Mouse (Mus musculus): ENCODE results near the gene Gm853.
A peak's percentile ranks its signal among the peaks of the same experiment; 100 is the strongest.

Gene Gm853

DNA sequence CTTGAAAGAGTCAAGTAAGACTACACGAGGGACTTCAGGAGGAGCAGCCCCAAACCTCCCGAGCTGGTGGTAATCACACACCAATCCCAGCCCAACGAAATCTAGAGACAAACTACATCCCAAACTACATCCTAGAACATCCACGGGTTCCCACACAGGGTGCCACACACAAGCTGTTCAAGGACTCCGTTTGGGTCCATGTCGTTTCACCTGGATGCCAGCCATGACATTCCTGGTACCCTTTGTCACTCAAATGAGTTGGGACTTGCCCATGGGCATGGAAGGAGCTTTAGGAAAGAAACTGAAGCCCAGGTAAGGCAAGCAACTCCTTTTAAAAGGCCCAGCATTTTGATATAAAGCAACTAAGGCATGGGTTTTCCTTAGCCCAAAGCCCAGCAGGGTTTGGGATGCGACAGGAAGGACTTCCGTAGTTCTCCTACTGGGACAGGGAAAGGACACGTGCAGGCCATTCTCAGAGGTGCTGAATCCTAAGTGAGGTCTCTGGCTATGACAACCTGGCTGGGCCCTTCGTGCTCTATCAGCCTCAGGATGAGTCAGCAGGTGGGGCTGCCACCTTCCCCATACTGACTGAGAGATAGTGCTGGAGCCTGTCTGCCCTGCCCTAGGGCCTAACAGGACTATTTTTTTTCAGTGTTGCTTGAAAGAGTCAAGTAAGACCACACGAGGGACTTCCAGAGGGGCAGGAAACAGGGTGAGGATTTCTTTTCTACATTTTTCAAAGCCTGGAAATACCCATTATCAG lies 49.0 kb downstream of the Gm853 start:
- peak; percentile 40 to 41 for DNase-seq

DNA sequence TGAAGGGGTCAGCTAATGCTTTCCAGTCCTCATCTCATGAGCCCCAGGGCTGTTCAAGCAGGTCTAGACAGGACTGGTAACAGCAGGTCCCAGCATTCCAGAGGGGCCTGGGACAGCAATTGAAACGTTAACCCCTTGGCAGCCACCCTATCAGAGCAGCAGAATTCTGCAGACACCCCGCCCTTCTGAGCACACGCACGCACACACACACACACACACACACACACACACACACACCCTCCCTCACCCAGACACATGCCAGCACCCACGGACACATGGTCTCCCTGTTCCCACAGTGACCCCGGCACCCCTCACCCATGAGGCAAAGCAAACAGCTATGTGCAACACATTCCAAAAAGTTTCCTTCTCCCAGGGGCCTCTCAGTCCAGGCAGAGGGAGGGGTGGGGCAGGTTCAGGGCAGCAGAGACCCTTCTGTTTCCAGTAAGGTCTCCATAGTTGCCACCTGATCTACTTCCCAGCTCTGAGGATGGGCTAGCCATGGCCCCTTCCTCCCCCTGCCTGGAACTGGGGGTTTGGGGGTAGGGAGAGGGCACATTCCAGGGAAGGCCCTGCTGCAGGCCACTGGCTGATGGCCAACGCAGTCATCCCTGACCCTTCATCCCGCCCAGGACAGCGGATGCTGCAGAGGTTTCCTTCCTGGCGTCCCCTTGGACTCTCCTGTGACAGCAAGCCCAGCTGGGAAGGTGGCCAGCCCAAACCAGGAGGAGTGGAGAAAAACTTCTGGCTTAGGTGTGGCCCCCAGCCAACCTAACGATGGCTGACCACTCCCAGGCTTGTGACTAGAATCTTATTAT lies 50.0 kb downstream of the Gm853 start:
- peak; percentile 94 for DNase-seq

DNA sequence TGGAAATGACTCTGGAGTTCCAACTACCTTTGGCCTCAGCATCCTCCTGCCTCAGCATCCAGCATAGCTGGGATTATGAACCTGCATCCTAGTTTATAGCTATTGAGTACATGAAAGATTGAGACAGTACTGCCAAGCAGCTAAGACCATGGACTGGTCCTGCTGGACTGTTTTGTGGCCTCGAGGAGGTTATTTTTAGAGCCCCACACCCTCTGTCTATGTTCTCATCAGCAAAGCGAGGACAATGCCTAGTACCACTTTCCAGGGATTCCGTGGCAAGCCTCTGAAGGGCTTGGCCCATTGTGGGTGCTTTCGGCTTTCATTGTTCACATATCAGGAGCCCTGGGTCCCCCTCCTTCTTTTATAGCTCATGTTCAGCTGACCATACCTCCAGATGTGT lies 51.8 kb downstream of the Gm853 start:
- no peak for DNase-seq

DNA sequence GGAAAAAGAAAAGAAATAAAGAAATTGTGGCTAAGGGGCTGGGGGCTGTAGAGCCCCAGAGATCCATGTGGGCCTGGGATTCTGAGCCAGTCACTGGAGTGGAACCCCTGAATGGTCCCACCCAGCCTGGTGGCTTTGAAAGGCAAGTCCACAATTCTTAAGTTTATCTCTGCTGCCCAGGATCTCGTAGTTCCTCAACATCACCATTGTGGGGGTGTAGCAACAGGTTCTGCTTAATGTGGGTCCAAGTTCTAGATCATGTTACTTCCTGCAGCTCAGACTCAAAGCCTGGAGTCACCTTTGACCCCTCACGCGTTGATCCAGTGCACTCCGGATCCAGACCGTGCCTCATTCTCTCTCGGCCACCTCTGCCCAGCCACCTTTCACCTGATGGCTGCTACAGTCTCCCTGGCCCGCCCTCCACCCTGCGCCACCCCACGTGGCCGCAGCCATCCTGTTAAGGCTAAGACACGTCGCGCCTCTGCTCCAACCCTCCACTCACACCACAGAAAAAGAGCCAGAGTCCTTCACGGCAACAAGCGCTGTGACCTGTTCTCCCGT lies 52.7 kb downstream of the Gm853 start:
- DNase-seq: peak; percentile 69 to 76

DNA sequence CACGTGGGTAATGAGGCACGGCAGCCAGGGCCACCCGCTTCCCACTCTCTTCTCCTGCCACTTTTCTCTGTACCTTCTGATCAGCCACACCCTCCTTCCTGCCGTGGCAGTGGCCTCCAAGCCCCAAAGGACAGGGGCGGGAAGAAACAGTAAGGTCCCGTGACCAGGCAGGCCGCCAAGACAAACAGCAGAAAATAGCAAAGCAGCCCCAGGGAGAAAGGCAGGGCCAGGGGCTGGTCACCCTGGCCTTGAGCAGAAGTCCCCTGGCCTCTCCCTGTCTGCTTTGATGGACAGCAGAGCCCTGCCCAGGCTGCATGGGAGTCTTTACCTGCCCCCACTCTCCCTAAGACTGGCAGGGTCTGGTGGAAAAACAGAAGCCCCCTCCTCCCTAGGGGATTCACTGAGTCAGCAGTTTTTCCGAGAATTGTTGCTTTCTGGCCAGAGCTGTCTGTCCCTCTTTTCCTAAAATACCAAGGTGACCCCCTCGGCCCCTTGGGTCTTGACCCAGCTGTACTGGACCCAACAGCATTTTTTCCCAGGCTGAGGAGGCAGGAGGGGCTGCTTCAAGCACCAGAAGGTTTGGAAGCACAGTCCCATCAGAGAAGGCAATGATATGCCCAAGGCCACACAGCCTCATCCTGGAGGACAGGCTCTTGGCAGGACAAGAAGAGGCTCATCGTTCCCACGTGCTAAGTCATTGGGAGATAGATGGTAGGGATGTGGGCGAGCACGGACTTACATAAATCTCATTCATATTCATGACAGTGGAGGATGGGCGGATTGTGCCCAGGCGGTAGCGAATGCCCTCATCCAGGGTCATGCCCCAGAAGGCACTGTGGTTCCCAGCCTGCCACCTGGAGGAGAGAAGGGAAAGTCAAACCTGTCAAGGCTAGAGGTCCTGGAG lies 53.7 kb downstream of the Gm853 start:
- DNase-seq: peak; percentile 94 to 95

DNA sequence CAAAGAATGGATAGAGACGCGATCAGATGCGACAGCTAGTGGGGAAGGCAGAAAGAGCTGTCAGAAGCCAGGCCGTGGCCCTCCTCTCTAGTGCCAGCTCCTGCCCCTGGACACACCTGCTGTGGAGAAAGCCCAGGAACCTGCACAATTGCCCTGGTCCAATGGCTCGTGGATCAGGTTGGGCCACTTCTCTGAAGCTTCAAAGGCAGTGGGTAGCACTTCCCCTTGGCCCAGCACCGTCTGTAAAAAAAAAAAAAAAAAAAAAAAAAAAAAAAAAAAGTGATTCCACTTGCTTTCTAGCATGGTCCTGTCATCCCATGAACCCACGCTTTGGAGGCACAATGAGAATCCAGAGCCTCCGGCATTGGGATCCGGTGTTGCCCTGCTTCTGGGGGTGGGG lies 54.4 kb downstream of the Gm853 start:
- DNase-seq: peak in 1 of 2 experiments; percentile 22

DNA sequence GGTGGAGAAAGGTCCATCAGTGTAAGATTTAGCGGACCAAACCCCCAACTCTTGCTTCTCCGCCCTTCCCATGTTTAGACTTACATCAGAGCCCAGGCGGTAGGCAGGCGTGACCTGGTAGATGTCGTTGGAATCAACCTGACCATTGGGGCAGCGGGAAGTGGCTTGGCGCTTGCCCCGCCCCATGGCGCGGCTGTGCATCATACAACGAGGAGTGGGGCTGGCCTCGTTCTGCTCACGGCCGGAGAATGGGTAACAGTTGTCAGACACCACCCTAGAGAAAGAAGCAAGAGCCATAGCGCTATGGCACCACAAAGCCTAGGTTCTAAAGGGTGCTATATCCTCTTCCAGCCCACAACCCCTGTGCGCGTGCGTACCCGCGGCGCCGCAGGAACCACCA lies 54.9 kb downstream of the Gm853 start:
- DNase-seq: peak in 1 of 2 experiments; percentile 20

DNA sequence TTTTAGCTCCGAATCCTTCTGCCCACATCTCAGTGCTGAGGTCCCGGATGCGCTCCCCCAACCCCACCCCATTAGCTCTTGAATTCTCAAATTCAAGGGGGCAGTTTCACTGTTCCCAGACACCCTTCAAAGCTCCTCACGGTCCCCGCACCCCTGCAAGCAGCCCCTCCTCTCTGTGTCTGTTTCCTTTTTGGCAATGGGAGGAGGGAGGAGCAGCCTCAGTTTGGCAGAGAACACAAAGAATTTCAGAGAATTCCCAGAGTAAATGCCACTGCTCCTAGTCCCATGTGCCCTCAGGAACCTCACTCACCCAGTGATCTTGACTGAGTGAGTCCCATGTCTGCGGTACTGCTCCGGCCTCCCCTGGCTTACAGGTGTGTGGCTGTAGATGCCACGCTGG lies 55.6 kb downstream of the Gm853 start:
- peak; percentile 19 to 22 for DNase-seq

DNA sequence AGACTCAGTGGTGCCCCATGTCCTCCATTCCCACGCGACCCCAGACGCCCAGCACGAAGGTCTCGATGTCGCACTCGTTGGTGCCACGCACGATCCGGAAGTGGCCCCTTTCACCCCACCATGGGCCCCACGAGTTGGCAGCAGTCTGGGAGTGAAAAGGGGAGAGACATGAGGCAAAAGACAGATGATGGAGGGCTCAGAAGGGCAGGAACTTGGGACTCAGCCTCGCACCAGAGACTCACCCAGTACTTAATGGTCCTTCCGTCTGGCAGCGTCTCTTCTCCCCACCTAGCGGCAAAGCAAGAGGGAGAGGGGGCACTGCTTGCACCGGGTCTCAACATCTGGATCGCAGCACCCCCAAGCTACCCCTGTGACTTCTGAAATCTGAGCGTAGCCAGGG lies 56.1 kb downstream of the Gm853 start:
- DNase-seq: no peak

DNA sequence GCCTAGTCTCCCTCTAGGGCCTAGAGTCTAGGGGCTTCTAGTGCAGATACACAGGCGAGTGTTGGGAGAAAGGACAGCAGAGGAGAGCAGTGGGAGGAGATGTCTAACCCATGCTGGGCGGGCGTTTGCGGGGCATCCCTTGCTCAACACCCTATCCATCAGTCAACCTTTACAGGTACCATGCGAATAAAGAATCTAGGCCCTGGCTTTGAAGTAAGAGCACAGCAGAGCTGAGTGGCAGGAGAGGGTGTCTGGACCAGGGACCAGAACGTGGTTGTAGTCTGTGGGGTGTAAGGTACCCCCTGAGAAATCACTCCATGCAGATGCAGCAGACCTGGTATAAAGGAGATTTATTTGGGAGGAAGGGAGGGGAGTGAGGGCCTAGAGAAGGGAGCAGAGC lies 58.1 kb downstream of the Gm853 start:
- DNase-seq: no peak

DNA sequence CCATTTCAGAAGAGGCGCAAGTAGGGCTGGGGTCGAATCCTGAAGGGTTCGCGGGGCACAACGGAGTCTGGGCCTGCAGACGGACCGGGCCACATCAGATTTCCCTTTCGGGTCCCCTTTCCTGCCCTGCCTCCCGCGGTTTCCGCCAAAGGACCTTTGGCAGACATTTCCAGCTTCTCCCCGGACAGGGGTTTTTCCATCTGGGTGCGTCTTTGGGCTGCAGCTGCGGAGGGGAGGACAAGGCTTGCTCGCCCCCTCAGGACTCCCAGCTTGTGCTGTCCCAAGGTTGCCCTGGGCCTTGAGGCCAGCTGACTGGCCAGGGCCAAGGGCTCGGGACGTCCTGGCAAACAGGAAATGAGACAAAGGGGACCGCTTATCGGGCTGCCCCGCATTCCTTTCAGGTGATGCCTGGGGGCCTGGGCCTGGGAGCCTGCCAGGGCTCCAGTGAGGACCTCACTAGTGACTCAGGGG lies 58.8 kb downstream of the Gm853 start:
- DNase-seq: peak; percentile 55 to 61

DNA sequence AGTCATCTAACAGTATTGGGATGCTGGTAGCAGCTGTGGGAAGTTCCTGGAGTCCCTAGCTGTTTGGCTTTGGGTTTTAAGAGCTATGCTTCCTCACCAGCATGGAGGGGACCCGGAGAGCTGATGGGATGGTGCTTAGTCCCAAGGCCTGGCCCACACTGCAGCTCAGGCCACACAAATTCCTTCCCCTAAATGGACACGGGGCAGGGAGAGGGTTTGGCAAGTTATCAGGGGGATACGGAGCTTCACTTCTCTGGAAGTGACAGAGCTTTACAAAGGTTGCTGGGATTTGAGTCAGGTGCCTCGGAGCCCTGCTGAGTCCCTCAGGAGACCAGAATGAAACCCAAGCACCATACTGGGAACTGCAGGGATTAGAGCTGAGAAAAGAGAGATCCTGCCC lies 60.9 kb downstream of the Gm853 start:
- DNase-seq: no peak
